Mouse (Mus musculus) myocyte (in vitro differentiated cells): ENCODE results near the gene Alk.

ENCODE experiments used
- MAX ChIP-seq: IDR thresholded peaks from one replicate; pipeline ENCODE4 v1.6.1; 2011; ENCODE audit warnings: low read depth, mild to moderate bottlenecking, control low read depth
- SRF ChIP-seq: IDR thresholded peaks from one replicate; pipeline ENCODE4 v1.6.1; 2011; ENCODE audit warnings: low read depth; ENCODE audit not compliant: control insufficient read depth, insufficient read length

GRCm38 (mm10) chr17:72187026-72187425 is 417.4 kb downstream of the Alk start:
- TF ChIP-seq MAX = no peak
- no peak for TF ChIP-seq SRF
